Mouse (Mus musculus) stomach, postnatal 0 days (tissue): Measurements from ENCODE around the gene Kcnk7.

Experiments used
- CTCF ChIP-seq: IDR thresholded peaks from 2 replicates; pipeline ENCODE4 v1.5.1; 2016; ENCODE audit warnings: antibody characterized with exemption, low read depth, mild to moderate bottlenecking, moderate library complexity
- EP300 ChIP-seq: optimal IDR thresholded peaks from 2 replicates; pipeline ENCODE3; 2016; ENCODE audit warnings: antibody characterized with exemption

DNA sequence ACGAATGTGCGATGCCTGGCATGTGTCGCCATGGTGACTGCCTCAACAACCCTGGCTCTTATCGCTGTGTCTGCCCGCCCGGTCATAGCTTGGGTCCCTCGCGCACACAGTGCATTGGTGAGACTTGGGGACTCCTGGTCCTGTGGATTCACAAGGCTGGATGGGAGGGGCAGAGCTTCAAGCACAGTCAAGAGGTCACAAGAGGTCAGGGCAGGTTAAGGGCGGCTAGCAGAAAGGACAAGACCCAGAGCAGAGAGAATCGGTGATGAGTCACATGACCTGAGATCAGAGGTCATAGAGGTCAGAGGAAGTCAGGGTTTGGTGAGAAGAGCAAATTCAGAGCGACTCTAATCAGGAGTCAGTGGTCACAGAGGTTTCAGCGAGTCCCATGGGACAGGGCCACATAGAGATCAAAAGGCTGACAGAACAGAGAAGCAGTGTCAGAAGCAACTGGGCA lies 42.8 kb downstream of the Kcnk7 start:
- TF ChIP-seq CTCF (no peak), EP300 (no peak)
